Mouse (Mus musculus) liver, adult 2 months (tissue): ENCODE data around the gene Bcl2.

Source experiments
- CTCF ChIP-seq: fragments of 200-500 bp; IDR thresholded peaks from 2 replicates; pipeline ENCODE4 v1.5.1; 2011; ENCODE audit warnings: low read depth, low read length, control low read depth
- POLR2A ChIP-seq: fragments of 200-500 bp; IDR thresholded peaks from 2 replicates; pipeline ENCODE4 v1.6.1; 2011; ENCODE audit warnings: low read length, control low read depth; ENCODE audit not compliant: insufficient read depth; ENCODE audit errors: extremely low read depth

GRCm38 (mm10) chr1:106591180-106591774 is 122.8 kb downstream of the Bcl2 start:
- TF ChIP-seq POLR2A (no peak), CTCF (no peak)
